Mouse (Mus musculus) thymus, adult 2 months (tissue): ENCODE measurements around the gene Zfp14.

Source experiments
- CTCF ChIP-seq: fragments of 200-500 bp; IDR thresholded peaks from 2 replicates; pipeline ENCODE4 v1.5.1; 2012; ENCODE audit warnings: mild to moderate bottlenecking, control low read depth, low read length, moderate library complexity, borderline replicate concordance; ENCODE audit not compliant: control insufficient read depth, poor library complexity, insufficient read depth; ENCODE audit errors: extremely low read depth
- POLR2A ChIP-seq: fragments of 200-500 bp; IDR thresholded peaks from 2 replicates; pipeline ENCODE4 v1.6.1; 2012; ENCODE audit warnings: mild to moderate bottlenecking, low read length, control low read depth, moderate library complexity; ENCODE audit not compliant: control insufficient read depth, poor library complexity, insufficient read depth; ENCODE audit errors: extremely low read depth

DNA sequence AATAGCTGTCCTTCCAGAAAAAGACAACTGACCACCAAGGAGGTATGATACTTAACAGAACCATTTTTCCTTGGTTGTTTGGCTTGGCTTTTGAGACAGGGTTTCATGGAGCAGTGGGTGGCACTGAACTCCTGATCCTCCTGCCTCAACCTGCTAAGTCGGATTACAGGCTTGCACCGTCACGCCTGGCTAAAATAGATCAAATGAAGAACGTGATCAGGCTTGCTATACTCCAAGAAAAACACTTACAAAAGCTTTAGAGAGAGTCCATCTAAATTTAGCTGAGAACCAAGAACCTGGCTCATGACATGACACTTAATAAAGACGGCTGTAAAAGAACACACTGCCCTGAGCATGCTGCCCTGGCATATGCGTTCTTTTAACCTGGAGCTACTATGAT is 9.2 kb upstream of the Zfp14 start:
- TF ChIP-seq CTCF (no peak), POLR2A (no peak)
